Mouse (Mus musculus) heart, embryonic 14.5 days (tissue): ENCODE measurements around the gene Zbtb49. TPM values are rescaled to one million over a fixed set of nuclear protein-coding genes. Genes with fewer than 3 reads are reported as not detected.
A peak's percentile ranks its signal among the peaks of the same experiment; 100 is the strongest.

ENCODE experiments used
- ATAC-seq: fragments of 200-750 bp; cut with Nextera tagmentation; 2 replicates; pipeline ENCODE4 v1.8.0; 2017; ENCODE audit warnings: low read depth, moderate TSS enrichment; ENCODE audit not compliant: insufficient number of reproducible peaks, insufficient read depth, low FRiP score
- H3K27ac ChIP-seq, 2 experiments: fragments of 200-500 bp in 1 of 2; fragments of 300-500 bp in 1 of 2; sonication (generic) in 1 of 2; replicated peaks in 1 of 2; 2 replicates each; pipeline ENCODE4 v1.5.1; 2012 to 2014; ENCODE audit warnings: low read depth in 2 of 2, low read length in 2 of 2, control low read depth in 1 of 2, mild to moderate bottlenecking in 1 of 2, mixed read lengths in 1 of 2; ENCODE audit not compliant: control insufficient read depth in 1 of 2, insufficient read depth in 1 of 2
- H3K27me3 ChIP-seq: fragments of 300-500 bp; sonication (generic); 2 replicates; pipeline ENCODE4 v1.6.1; 2014; ENCODE audit warnings: mild to moderate bottlenecking, low read length, control low read depth; ENCODE audit not compliant: control insufficient read depth, insufficient read depth
- H3K36me3 ChIP-seq: fragments of 300-500 bp; sonication (generic); 2 replicates; pipeline ENCODE4 v1.6.1; 2014; ENCODE audit warnings: mild to moderate bottlenecking, control low read depth, low read length, mixed read lengths; ENCODE audit not compliant: control insufficient read depth, insufficient read depth
- H3K4me1 ChIP-seq, 2 experiments: fragments of 200-500 bp in 1 of 2; fragments of 300-500 bp in 1 of 2; sonication (generic) in 1 of 2; 2 replicates each; pipeline ENCODE4 v1.6.1; 2012 to 2014; ENCODE audit warnings: low read length in 2 of 2, control low read depth in 1 of 2, mixed read lengths in 1 of 2; ENCODE audit not compliant: control insufficient read depth in 2 of 2, insufficient read depth in 2 of 2
- H3K4me2 ChIP-seq: fragments of 300-500 bp; sonication (generic); 2 replicates; pipeline ENCODE4 v1.6.1; 2014; ENCODE audit warnings: mild to moderate bottlenecking, low read length
- H3K4me3 ChIP-seq, 2 experiments: fragments of 200-500 bp in 1 of 2; fragments of 300-500 bp in 1 of 2; sonication (generic) in 1 of 2; 2 replicates each; pipeline ENCODE4 v1.5.1; 2012 to 2014; ENCODE audit warnings: low read length in 2 of 2, mild to moderate bottlenecking in 2 of 2, control low read depth in 1 of 2, low read depth in 1 of 2, moderate library complexity in 1 of 2; ENCODE audit not compliant: control insufficient read depth in 1 of 2, insufficient read depth in 1 of 2
- H3K9ac ChIP-seq: fragments of 300-500 bp; sonication (generic); 2 replicates; pipeline ENCODE4 v1.6.1; 2014; ENCODE audit warnings: mild to moderate bottlenecking, low read length
- H3K9me3 ChIP-seq: fragments of 300-500 bp; sonication (generic); 2 replicates; pipeline ENCODE4 v1.6.1; 2016; ENCODE audit warnings: low read length, control low read depth; ENCODE audit not compliant: control insufficient read depth
- WGBS: fragments of 180-500 bp; shearing (Covaris S2); extraction: QIAGEN DNeasy Blood & Tissue Kit; methylation state at CpG from one replicate; pipeline ENCODE4 v1.1.7; 2014; 5-methylcytosine and 5-hydroxymethylcytosine counted together
- polyA plus RNA-seq: library from polyadenylated mRNA; unstranded; fragments of >200 nt; fragmentation: Nextera tagmentation; extraction: Ambion mirVana; gene quantifications from 2 replicates; pipeline ENCODE4 v1.2.1, GENCODE M21; 2014

Gene Zbtb49
- polyA plus RNA-seq, result 6.5 and 7.5 TPM in 2 replicates

GRCm38 (mm10) chr5:38220328-38220912 lies at the start of gene Zbtb49, which contains the start of gene Lyar:
TSS of gene Zbtb49 (minus strand) at chr5:38220457.
TSS of gene Lyar (plus strand) at chr5:38220470.
- H3K27ac ChIP-seq, result peak within 1 kb of the TSS; percentile 67 to 73
- under 1% methylated on average over 55 of the region's 55 CpGs for WGBS
- peak within 1 kb of the TSS; percentile 90 for H3K9ac ChIP-seq
- ATAC-seq, result peak; percentile 89
- peak within 1 kb of the TSS; percentile 85 to 86 for H3K4me3 ChIP-seq
- H3K4me1 ChIP-seq, result peaks cover 9 to 15% of the 10 kb centered on the region in 2 experiments
- peak within 1 kb of the TSS; percentile 73 for H3K4me2 ChIP-seq
- H3K36me3 ChIP-seq, result peaks cover 40% of the 10 kb centered on the region
- no peaks in the 10 kb centered on the region for H3K27me3 ChIP-seq
- no peaks in the 10 kb centered on the region for H3K9me3 ChIP-seq

- peaks cover 0 to 6% of the 10 kb centered on the region in 2 experiments; a peak in 1 of 4 replicates for H3K4me1 ChIP-seq
- H3K9ac ChIP-seq, result peak within 1 kb of the TSS; percentile 84
- H3K4me3 ChIP-seq, result peak within 1 kb of the TSS; percentile 62 to 82
- no peaks in the 10 kb centered on the region for H3K9me3 ChIP-seq
- under 1% methylated on average over 40 of the region's 40 CpGs for WGBS
- peak within 1 kb of the TSS; percentile 58 to 91 for H3K27ac ChIP-seq
- H3K27me3 ChIP-seq, result no peaks in the 10 kb centered on the region
- peak within 1 kb of the TSS; percentile 79 for H3K4me2 ChIP-seq
- peaks cover 35% of the 10 kb centered on the region for H3K36me3 ChIP-seq
- peak; percentile 49 for ATAC-seq
These were observed 39.9 kb upstream of the Zbtb49 start, which contains the start of gene Tmem128 for GRCm38 (mm10) chr5:38260107-38260682. TSS of gene Tmem128 (plus strand) at chr5:38260185.

- ATAC-seq, result no peak
- H3K4me1 ChIP-seq, result peaks cover 0 to 6% of the 10 kb centered on the region in 2 experiments; a peak in 1 of 4 replicates
- H3K9me3 ChIP-seq, result no peaks in the 10 kb centered on the region
- H3K27ac ChIP-seq, result peak overlapping the region; percentile 58 to 91
- peak overlapping the region; percentile 79 for H3K4me2 ChIP-seq
- H3K4me3 ChIP-seq, result peak overlapping the region; percentile 62 to 82
- no peaks in the 10 kb centered on the region for H3K27me3 ChIP-seq
- H3K9ac ChIP-seq, result peak overlapping the region; percentile 84
- WGBS, result 44% methylated on average over 9 of the region's 9 CpGs
- peaks cover 29% of the 10 kb centered on the region for H3K36me3 ChIP-seq
These were observed 39.3 kb upstream of the Zbtb49 start for GRCm38 (mm10) chr5:38259455-38260106.

GRCm38 (mm10) chr5:38258773-38259146 lies 38.5 kb upstream of the Zbtb49 start:
- no peak for ATAC-seq
- no peak overlapping the region for H3K4me2 ChIP-seq
- WGBS, result 87% methylated on average over 5 of the region's 5 CpGs
- H3K4me1 ChIP-seq, result peaks cover 0 to 6% of the 10 kb centered on the region in 2 experiments; a peak in 1 of 4 replicates
- peaks cover 20% of the 10 kb centered on the region for H3K36me3 ChIP-seq
- no peaks in the 10 kb centered on the region for H3K27me3 ChIP-seq
- no peak overlapping the region for H3K4me3 ChIP-seq
- H3K9ac ChIP-seq, result no peak overlapping the region
- no peaks in the 10 kb centered on the region for H3K9me3 ChIP-seq
- no peak overlapping the region for H3K27ac ChIP-seq

- no peak overlapping the region for H3K27ac ChIP-seq
- peaks cover 15% of the 10 kb centered on the region for H3K36me3 ChIP-seq
- H3K4me3 ChIP-seq, result no peak overlapping the region
- H3K9me3 ChIP-seq, result no peaks in the 10 kb centered on the region
- 77% methylated on average over 8 of the region's 8 CpGs for WGBS
- H3K4me2 ChIP-seq, result no peak overlapping the region
- H3K4me1 ChIP-seq, result peaks cover 0 to 6% of the 10 kb centered on the region in 2 experiments; a peak in 1 of 4 replicates
- H3K9ac ChIP-seq, result no peak overlapping the region
- no peaks in the 10 kb centered on the region for H3K27me3 ChIP-seq
- ATAC-seq, result no peak
These were observed 37.9 kb upstream of the Zbtb49 start for GRCm38 (mm10) chr5:38258034-38258772.

- no peaks in the 10 kb centered on the region for H3K36me3 ChIP-seq
- no peak overlapping the region for H3K4me2 ChIP-seq
These were observed 36.3 kb upstream of the Zbtb49 start for GRCm38 (mm10) chr5:38256551-38256950.

GRCm38 (mm10) chr5:38255644-38256043 lies 35.4 kb upstream of the Zbtb49 start:
- Histone ChIP-seq H3K4me3 (no peak overlapping the region), H3K36me3 (no peaks in the 10 kb centered on the region), H3K27me3 (no peaks in the 10 kb centered on the region), H3K9ac (no peak overlapping the region), H3K9me3 (no peaks in the 10 kb centered on the region), H3K27ac (peak overlapping the region; percentile 34 to 62; a peak in 3 of 4 replicates), H3K4me1 (no peaks in the 10 kb centered on the region), H3K4me2 (no peak overlapping the region)
- ATAC-seq, result peak; percentile 68; the same call in 1 of the 2 replicates
- WGBS, result 52% methylated on average over 3 of the region's 3 CpGs

More at GRCm38 (mm10) chr5:38256551-38256950, 36.3 kb upstream of the Zbtb49 start:
- Histone ChIP-seq H3K4me3 (no peak overlapping the region), H3K27ac (no peak overlapping the region), H3K9me3 (no peaks in the 10 kb centered on the region), H3K4me1 (peaks cover 0 to 6% of the 10 kb centered on the region in 2 experiments; a peak in 1 of 4 replicates), H3K9ac (no peak overlapping the region), H3K27me3 (no peaks in the 10 kb centered on the region)
- WGBS, result 78% methylated on average over 1 of the region's 1 CpGs
- ATAC-seq, result no peak
